Mouse (Mus musculus) forebrain, embryonic 10.5 days (tissue): ENCODE results near the gene Vip. TPM values are rescaled to one million over a fixed set of nuclear protein-coding genes. Genes with fewer than 3 reads are reported as not detected.

ENCODE experiments used
- DNase-seq: peaks from one replicate; pipeline ENCODE4 v3.0.0-alpha.2; 2017; ENCODE audit warnings: low spot score; ENCODE audit errors: extremely low spot score
- H3K27ac ChIP-seq: fragments of 300-500 bp; sonication (generic); 2 replicates; pipeline ENCODE4 v1.5.1; 2016; ENCODE audit warnings: mild to moderate bottlenecking
- H3K27me3 ChIP-seq: fragments of 300-500 bp; sonication (generic); 2 replicates; pipeline ENCODE4 v1.6.1; 2016; ENCODE audit warnings: mild to moderate bottlenecking; ENCODE audit not compliant: poor library complexity, severe bottlenecking
- H3K36me3 ChIP-seq: fragments of 300-500 bp; sonication (generic); replicated peaks from 2 replicates; pipeline ENCODE4 v1.6.1; 2016; ENCODE audit warnings: mild to moderate bottlenecking, moderate library complexity
- H3K4me1 ChIP-seq: fragments of 300-500 bp; sonication (generic); 2 replicates; pipeline ENCODE4 v1.6.1; 2016
- H3K4me3 ChIP-seq: fragments of 300-500 bp; sonication (generic); 2 replicates; pipeline ENCODE4 v1.5.1; 2016; ENCODE audit warnings: mild to moderate bottlenecking, moderate library complexity
- H3K9me3 ChIP-seq: fragments of 300-500 bp; sonication (generic); 2 replicates; pipeline ENCODE4 v1.6.1; 2016; ENCODE audit warnings: mild to moderate bottlenecking, moderate library complexity
- WGBS: fragments of 180-500 bp; shearing (Covaris S2); methylation state at CpG from one replicate; pipeline ENCODE4 v1.1.7; 2016; 5-methylcytosine and 5-hydroxymethylcytosine counted together
- polyA plus RNA-seq: library from polyadenylated mRNA; unstranded; fragments of >200 nt; fragmentation: Nextera tagmentation; extraction: Ambion mirVana; gene quantifications from 2 replicates; pipeline ENCODE4 v1.2.1, GENCODE M21; 2016

Gene Vip
- not detected in 2 replicates for polyA plus RNA-seq

DNA sequence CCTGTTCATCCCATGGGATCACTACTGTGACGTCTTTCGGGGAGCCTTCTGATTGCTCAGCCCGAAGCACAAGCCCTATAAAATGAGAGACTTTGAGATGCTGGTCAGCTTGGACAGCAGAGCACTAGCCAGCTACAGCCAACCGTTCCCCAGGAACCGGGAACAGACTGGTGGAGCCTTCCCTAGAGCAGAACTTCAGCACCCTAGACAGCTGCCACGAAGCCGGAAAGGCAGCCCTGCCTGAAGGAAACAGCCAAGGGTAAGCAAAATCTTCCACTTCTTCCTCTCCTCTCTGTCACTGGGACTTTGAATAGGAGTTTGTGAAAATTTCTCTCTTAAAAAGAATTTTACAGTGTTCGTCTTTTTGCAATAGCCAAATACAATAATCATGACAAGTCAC is at the start of gene Vip:
Gene Vip (plus strand): TSS at position 107 of the 400 bp plus-strand sequence.
- DNase-seq: peak; percentile 23
- Histone ChIP-seq H3K4me3 (no peak within 1 kb of the TSS), H3K27ac (no peak within 1 kb of the TSS), H3K36me3 (no peaks in the 10 kb centered on the region), H3K4me1 (no peaks in the 10 kb centered on the region), H3K9me3 (no peaks in the 10 kb centered on the region), H3K27me3 (no peaks in the 10 kb centered on the region)
- WGBS: 32% methylated on average over 8 of the region's 8 CpGs

DNA sequence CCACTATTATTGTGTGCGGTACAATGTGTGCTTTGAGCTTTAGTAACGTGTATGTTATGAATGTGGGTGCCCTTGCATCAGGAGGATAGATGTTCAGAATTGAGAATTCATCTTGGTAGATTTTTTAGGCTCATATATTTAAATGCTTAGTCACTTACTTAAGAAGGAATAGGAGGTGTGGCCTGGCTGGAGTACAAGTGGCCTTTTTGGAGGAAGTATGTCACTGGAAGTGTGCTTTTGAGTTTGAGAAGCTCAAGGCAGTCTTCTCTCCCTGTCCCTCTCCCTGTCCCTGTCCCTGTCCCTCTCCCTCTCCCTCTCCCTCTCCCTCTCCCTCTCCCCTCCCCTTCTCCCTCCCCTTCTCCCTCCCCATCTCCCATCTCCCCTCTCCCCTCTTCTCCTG is 48.0 kb upstream of the Vip start:
- Histone ChIP-seq H3K27me3 (no peaks in the 10 kb centered on the region), H3K9me3 (no peaks in the 10 kb centered on the region), H3K4me1 (no peaks in the 10 kb centered on the region), H3K27ac (no peak overlapping the region), H3K36me3 (no peaks in the 10 kb centered on the region), H3K4me3 (no peak overlapping the region)
- DNase-seq: no peak
- 83% methylated on average over 2 of the region's 2 CpGs for WGBS

DNA sequence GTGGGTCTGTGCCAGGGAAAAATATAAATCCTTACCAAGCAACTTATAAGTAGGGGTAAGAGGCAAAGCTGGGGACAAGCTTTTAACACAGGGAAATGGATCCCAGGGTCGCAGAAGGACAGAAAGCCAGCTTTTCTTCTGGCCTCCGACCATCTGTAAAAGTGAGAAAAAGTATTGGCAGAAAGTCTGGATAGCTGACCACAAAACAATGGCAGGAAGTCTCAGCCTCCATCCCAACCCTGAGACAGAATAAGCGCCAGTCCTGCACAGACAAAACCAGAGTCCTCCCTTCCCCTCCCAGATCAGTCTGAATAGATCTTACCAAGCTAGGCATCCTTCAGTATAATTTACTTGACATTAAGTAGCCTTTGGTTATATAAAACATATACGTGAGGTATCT is 47.0 kb upstream of the Vip start:
- Histone ChIP-seq H3K27me3 (no peaks in the 10 kb centered on the region), H3K4me1 (no peaks in the 10 kb centered on the region), H3K27ac (no peak overlapping the region), H3K36me3 (no peaks in the 10 kb centered on the region), H3K4me3 (no peak overlapping the region), H3K9me3 (no peaks in the 10 kb centered on the region)
- 82% methylated on average over 4 of the region's 4 CpGs for WGBS
- DNase-seq: no peak

DNA sequence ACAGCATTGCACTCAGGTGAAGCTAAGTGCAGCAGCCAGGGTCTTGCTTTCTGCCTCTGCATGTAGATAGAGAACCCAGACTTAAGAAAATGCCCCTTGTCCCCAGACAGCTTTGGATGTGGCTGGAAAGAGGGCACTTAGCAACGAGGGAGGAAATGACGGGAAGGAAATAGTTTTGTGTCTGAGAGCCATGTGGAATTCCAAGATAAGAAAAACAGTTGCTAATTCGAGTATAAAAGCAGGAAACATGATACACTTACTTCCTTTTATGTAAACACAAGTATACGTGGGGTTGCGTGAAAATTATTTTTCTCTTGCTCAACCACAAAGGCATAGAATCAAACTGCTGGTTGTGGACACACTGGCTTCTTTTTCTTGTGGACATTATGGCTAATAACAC is 45.6 kb upstream of the Vip start, which contains the start of gene Myct1:
Gene Myct1 (plus strand): TSS at position 312 of the 400 bp plus-strand sequence.
- DNase-seq: no peak
- no peaks in the 10 kb centered on the region for H3K27me3 ChIP-seq
- 67% methylated on average over 5 of the region's 5 CpGs for WGBS
- H3K4me3 ChIP-seq: no peak within 1 kb of the TSS
- no peak within 1 kb of the TSS for H3K27ac ChIP-seq
- no peaks in the 10 kb centered on the region for H3K4me1 ChIP-seq
- H3K9me3 ChIP-seq: no peaks in the 10 kb centered on the region
- no peaks in the 10 kb centered on the region for H3K36me3 ChIP-seq

DNA sequence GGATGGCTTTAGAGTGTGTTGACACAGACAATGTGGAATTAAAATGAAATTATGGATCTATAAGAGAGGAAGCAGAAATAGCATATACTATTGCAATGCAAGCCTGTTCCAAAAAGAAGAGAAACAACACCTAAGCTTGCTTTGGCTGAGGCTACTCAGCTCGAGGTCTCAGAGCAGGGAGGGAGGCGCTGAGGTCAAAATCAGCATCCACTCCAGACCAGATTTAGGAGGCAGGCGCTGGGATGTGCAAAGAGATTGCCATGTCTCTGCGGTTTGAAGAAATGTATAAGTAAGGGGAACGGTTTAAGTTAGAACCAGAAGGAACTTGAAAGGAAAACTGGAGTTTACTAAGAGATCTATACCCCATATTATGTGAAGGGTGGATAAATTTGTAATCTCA is 44.6 kb upstream of the Vip start:
- Histone ChIP-seq H3K4me1 (no peaks in the 10 kb centered on the region), H3K4me3 (no peak overlapping the region), H3K36me3 (no peaks in the 10 kb centered on the region), H3K27me3 (no peaks in the 10 kb centered on the region), H3K9me3 (no peaks in the 10 kb centered on the region), H3K27ac (no peak overlapping the region)
- 72% methylated on average over 5 of the region's 5 CpGs for WGBS
- DNase-seq: no peak

DNA sequence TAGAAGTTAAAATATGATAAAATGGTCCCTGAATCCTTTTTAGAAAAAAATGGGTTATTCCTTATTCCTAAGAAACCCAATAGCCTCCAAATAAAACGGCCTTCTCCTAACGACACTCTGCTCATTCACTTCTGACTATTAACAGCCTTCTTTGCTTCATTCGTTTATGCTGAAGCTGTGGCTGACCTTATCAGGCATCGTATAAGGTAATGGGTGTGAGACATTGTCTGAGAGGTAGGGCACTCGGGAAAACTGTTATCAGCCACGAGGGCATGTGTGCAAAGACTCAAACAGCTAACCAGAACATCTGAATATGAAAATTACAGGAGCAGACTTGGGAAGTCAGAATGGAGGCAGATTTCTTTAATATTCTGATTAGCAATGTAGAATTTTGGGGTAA is 42.5 kb upstream of the Vip start:
- Histone ChIP-seq H3K4me3 (no peak overlapping the region), H3K36me3 (no peaks in the 10 kb centered on the region), H3K27ac (no peak overlapping the region), H3K4me1 (no peaks in the 10 kb centered on the region), H3K9me3 (no peaks in the 10 kb centered on the region), H3K27me3 (no peaks in the 10 kb centered on the region)
- 77% methylated on average over 6 of the region's 6 CpGs for WGBS
- DNase-seq: no peak

DNA sequence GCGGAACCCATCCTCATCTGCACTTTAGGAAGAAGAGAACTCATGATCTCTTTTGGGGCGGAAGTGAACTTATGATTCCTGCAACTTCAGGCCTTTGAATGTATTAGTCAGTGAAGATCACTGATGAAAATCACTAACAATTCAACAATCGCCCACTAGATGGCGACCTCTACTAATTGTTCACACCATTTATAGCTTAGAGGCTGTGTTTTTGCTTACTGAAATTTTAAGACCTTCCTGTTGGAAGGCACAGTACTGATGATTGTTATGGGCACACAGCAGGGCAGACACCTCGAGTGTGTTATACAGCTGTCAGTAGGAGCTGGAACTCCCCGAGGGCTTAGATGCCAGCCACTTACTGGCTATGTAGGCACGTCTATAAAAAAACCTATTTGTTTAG is 38.9 kb upstream of the Vip start:
- peak; percentile 46 for DNase-seq
- no peak overlapping the region for H3K27ac ChIP-seq
- 31% methylated on average over 7 of the region's 7 CpGs for WGBS
- H3K4me3 ChIP-seq: no peak overlapping the region
- H3K9me3 ChIP-seq: no peaks in the 10 kb centered on the region
- no peaks in the 10 kb centered on the region for H3K27me3 ChIP-seq
- no peaks in the 10 kb centered on the region for H3K4me1 ChIP-seq
- H3K36me3 ChIP-seq: no peaks in the 10 kb centered on the region

DNA sequence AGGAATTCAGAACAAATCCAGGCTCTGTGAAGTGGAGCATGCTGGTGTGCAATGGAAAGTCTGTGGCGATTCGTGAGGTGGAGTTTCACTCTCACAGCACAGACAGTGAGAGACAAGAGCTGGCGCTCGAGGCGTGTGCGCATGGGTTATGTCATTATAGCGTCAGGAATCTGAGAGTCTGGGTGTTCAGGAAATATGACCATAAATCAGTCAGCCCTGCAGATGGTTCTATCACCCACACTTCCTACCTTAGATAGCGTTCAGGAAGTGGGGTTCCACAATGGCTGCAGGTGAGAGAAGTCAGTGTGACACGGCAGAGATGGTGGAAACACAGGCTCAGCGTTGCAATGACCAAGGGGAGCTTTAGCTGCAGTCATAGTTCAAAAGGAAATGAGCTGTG is 35.5 kb upstream of the Vip start:
- DNase-seq: no peak
- 91% methylated on average over 10 of the region's 10 CpGs for WGBS
- Histone ChIP-seq H3K9me3 (no peaks in the 10 kb centered on the region), H3K36me3 (no peaks in the 10 kb centered on the region), H3K4me1 (no peaks in the 10 kb centered on the region), H3K4me3 (no peak overlapping the region), H3K27me3 (no peaks in the 10 kb centered on the region), H3K27ac (no peak overlapping the region)

DNA sequence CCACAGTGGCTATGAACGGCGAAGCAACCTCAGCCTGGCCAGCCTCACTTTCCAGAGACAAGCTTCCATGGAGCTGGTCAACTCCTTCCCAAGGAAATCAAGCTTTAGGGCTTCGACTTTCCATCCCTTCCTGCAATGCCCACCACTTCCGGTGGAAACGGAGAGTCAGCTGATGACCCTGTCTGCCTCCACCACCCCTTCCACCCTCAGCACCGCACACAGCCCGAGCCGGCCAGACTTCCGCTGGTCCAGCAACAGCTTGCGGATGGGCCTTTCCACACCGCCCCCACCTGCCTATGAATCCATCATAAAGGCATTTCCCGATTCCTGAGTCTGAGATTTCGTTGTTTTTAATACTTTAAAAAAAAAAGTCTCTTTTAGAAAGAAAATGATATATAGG is 34.6 kb upstream of the Vip start:
- Histone ChIP-seq H3K4me1 (no peaks in the 10 kb centered on the region), H3K36me3 (no peaks in the 10 kb centered on the region), H3K9me3 (no peaks in the 10 kb centered on the region), H3K4me3 (no peak overlapping the region), H3K27ac (no peak overlapping the region), H3K27me3 (no peaks in the 10 kb centered on the region)
- DNase-seq: no peak
- WGBS: 93% methylated on average over 13 of the region's 13 CpGs

DNA sequence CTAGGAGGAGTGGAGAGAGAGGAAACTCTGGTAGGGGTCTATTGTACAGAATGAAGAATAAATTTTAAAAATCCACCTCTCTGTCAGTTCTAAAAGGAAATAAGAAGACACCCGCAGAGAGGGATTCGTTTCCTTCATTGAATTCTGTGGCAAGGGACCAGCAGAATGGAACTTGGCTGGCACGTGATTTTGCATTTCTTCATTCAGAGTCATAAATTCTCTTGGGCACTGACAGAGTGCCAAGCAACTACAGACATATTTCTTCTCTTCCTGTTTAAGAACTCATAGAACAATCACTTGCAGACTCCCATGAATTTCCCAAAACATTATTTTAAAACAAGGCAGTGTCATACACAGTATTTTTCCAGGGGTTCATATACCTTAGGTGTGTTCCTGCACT is 30.1 kb upstream of the Vip start:
- H3K4me3 ChIP-seq: no peak overlapping the region
- no peak for DNase-seq

DNA sequence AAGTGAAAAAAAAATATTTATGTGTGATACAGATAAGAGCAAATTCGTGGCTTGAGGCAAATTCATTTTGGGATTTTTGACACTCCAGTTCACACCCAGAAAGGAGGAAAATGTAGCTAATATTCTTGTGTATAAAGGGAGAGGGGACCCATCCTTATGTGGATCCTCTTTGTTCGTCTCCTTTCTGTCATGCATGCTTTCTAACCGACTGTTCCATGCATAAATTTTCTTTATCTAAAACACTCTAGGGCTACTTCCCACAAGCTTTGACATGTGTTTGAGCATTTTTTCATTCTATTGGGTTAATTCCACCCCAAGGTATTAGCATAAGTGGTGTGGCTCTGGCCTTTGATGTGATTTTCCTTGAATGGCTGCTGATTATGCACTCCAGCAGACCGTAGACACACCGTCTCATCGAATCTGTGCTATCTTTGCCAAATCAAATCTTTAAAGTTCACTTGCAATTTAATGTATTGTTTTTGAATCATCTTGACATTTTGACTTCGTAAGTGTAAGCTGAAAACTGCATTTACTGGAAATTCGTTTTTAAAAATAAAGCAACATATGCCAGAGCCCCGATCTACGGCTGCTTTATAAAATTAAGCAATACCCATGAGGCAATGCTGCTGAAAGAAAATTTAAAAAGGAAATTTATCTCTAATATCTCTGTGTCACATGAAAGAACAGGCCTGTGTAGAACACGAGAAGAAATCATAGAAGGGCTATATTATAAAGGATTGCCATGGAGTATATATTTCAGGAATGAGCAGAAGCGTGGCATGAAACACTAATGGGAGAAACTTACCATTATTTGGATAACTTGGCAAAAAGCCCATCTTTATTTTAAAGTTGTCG is 23.6 kb upstream of the Vip start:
- WGBS: 84% methylated on average over 13 of the region's 13 CpGs
- no peak overlapping the region for H3K4me3 ChIP-seq
- H3K36me3 ChIP-seq: no peaks in the 10 kb centered on the region
- DNase-seq: no peak
- H3K9me3 ChIP-seq: no peaks in the 10 kb centered on the region
- no peaks in the 10 kb centered on the region for H3K4me1 ChIP-seq
- H3K27me3 ChIP-seq: no peaks in the 10 kb centered on the region
- H3K27ac ChIP-seq: no peak overlapping the region

More for the DNA sequence above, 30.1 kb upstream of the Vip start:
- Histone ChIP-seq H3K36me3 (no peaks in the 10 kb centered on the region), H3K4me1 (no peaks in the 10 kb centered on the region), H3K9me3 (no peaks in the 10 kb centered on the region), H3K27ac (no peak overlapping the region), H3K27me3 (no peaks in the 10 kb centered on the region)
- 91% methylated on average over 3 of the region's 3 CpGs for WGBS

DNA sequence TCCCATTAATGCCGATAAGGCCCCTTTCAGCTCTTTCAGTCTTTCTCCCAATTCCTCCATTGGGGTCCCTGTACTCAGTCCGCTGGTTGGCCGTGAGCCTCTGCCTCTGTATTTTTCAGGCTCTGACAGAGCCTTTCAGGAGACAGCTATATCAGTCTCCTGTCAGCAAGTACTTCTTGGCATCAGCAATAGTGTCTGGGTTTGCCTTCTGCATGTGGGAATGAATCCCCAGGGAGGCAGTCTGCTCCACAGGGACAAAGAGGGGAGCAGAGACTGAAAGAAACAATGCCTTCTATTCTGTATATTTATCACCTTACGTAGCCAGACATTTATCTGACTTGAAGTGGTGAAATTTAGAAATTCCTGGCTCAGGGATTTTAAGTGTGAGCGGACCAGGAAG is 12.8 kb upstream of the Vip start:
- Histone ChIP-seq H3K4me3 (no peak overlapping the region), H3K27ac (no peak overlapping the region), H3K36me3 (no peaks in the 10 kb centered on the region), H3K4me1 (no peaks in the 10 kb centered on the region), H3K9me3 (no peaks in the 10 kb centered on the region), H3K27me3 (no peaks in the 10 kb centered on the region)
- DNase-seq: no peak
- WGBS: 90% methylated on average over 5 of the region's 5 CpGs

DNA sequence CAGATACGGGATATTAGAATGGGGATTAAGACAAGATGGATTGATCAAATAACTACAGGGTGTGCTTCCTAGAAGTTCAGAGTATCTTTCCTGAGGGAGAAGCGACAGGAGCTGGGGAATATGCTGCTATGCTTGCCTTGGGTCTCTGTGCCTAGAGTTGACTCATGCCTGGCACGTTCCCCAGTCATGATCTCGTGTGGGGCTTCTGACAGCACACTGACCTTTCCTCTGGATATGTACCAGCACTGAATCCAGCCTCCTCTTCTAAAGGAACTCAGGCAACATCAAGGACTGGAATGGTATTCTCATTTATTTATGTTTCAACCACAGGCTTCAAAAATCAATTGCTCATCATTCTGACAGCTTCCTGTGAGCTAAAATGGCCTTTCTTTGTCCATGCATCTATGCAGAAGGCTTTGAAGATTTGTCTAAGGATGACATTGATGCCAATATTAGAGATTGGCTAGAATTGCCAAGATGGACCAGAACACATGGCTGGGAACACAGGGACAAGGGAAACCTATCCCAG is 5.3 kb upstream of the Vip start:
- Histone ChIP-seq H3K9me3 (no peaks in the 10 kb centered on the region), H3K4me1 (no peaks in the 10 kb centered on the region), H3K27me3 (no peaks in the 10 kb centered on the region), H3K27ac (no peak overlapping the region), H3K36me3 (no peaks in the 10 kb centered on the region), H3K4me3 (no peak overlapping the region)
- 88% methylated on average over 4 of the region's 4 CpGs for WGBS
- DNase-seq: no peak
